Mouse (Mus musculus) forebrain, embryonic 11.5 days (tissue): ENCODE measurements around the gene Tbc1d23. TPM values are rescaled to one million over a fixed set of nuclear protein-coding genes. Genes with fewer than 3 reads are reported as not detected.

ENCODE experiments used
- ATAC-seq: fragments of 200-750 bp; cut with Nextera tagmentation; replicated peaks from 2 replicates; pipeline ENCODE4 v1.8.0; 2017; ENCODE audit warnings: moderate TSS enrichment; ENCODE audit not compliant: low FRiP score
- DNase-seq: peaks from one replicate; pipeline ENCODE4 v3.0.0-alpha.2; 2017; ENCODE audit warnings: low spot score
- H3K27ac ChIP-seq: fragments of 300-500 bp; sonication (generic); 2 replicates; pipeline ENCODE4 v1.5.1; 2014; ENCODE audit warnings: low read depth, low read length
- H3K27me3 ChIP-seq: fragments of 300-500 bp; sonication (generic); 2 replicates; pipeline ENCODE4 v1.6.1; 2014; ENCODE audit warnings: mild to moderate bottlenecking, low read length, mixed read lengths; ENCODE audit not compliant: control insufficient read depth, insufficient read depth
- H3K36me3 ChIP-seq: fragments of 300-500 bp; sonication (generic); 2 replicates; pipeline ENCODE4 v1.6.1; 2014; ENCODE audit warnings: mild to moderate bottlenecking, low read length, moderate library complexity, mixed read lengths; ENCODE audit not compliant: control insufficient read depth, insufficient read depth
- H3K4me1 ChIP-seq: fragments of 300-500 bp; sonication (generic); replicated peaks from 2 replicates; pipeline ENCODE4 v1.6.1; 2014; ENCODE audit warnings: low read length, mixed read lengths; ENCODE audit not compliant: control insufficient read depth, insufficient read depth
- H3K4me2 ChIP-seq: fragments of 300-500 bp; sonication (generic); 2 replicates; pipeline ENCODE4 v1.6.1; 2014; ENCODE audit warnings: low read depth, mild to moderate bottlenecking, low read length, moderate library complexity, mixed read lengths; ENCODE audit not compliant: severe bottlenecking
- H3K4me3 ChIP-seq: fragments of 300-500 bp; sonication (generic); 2 replicates; pipeline ENCODE4 v1.5.1; 2014; ENCODE audit warnings: low read depth, low read length
- H3K9ac ChIP-seq: fragments of 300-500 bp; sonication (generic); 2 replicates; pipeline ENCODE4 v1.6.1; 2014; ENCODE audit warnings: low read length
- H3K9me3 ChIP-seq: fragments of 300-500 bp; sonication (generic); 2 replicates; pipeline ENCODE4 v1.6.1; 2016; ENCODE audit warnings: low read length, mixed read lengths; ENCODE audit not compliant: control insufficient read depth
- WGBS: fragments of 180-500 bp; shearing (Covaris S2); extraction: QIAGEN DNeasy Blood & Tissue Kit; methylation state at CpG from one replicate; pipeline ENCODE4 v1.1.7; 2014; 5-methylcytosine and 5-hydroxymethylcytosine counted together
- polyA plus RNA-seq: library from polyadenylated mRNA; unstranded; fragments of >200 nt; fragmentation: Nextera tagmentation; extraction: Ambion mirVana; gene quantifications from 2 replicates; pipeline ENCODE4 v1.2.1, GENCODE M21; 2014

Gene Tbc1d23
- polyA plus RNA-seq, 1 experiment from 2014 or later: 26.5 TPM

DNA sequence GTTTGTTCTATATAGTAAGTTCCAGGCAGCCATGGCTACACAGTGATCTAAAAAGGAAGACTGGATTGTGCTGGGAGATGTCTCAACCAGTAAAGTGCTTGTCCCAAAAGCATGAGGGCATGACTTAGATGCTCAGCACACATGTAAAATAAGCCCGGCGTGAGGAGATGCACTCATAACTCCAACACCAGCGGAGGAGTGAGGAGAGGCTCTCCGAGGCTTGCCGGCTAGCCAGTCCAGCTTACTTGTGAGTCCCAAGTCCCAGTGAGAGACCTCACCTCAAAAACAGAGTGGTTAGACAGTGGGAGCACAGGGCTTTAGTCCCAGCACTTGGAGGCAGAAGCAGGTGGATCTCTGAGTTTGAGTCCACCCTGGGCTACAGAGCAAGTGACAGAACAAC lies 66.1 kb downstream of the Tbc1d23 start:
- ATAC-seq (no peak), DNase-seq (no peak)
- no peaks in the 10 kb centered on the region for H3K4me1 ChIP-seq
- no peak overlapping the region for H3K27ac ChIP-seq
- H3K4me3 ChIP-seq: no peak overlapping the region
- H3K9ac ChIP-seq: no peak overlapping the region
- H3K9me3 ChIP-seq: no peaks in the 10 kb centered on the region
- 96% methylated on average over 5 of the region's 5 CpGs for WGBS
- no peaks in the 10 kb centered on the region for H3K36me3 ChIP-seq
- no peak overlapping the region for H3K4me2 ChIP-seq
- H3K27me3 ChIP-seq: no peaks in the 10 kb centered on the region

GRCm38 (mm10) chr16:57163694-57164093 lies 67.6 kb downstream of the Tbc1d23 start:
- H3K9ac ChIP-seq: no peak overlapping the region
- no peaks in the 10 kb centered on the region for H3K4me1 ChIP-seq
- H3K9me3 ChIP-seq: no peaks in the 10 kb centered on the region
- H3K27ac ChIP-seq: no peak overlapping the region
- no peak overlapping the region for H3K4me3 ChIP-seq
- no peaks in the 10 kb centered on the region for H3K27me3 ChIP-seq
- H3K4me2 ChIP-seq: no peak overlapping the region
- ATAC-seq (no peak), DNase-seq (no peak)
- WGBS: 87% methylated on average over 1 of the region's 1 CpGs
- H3K36me3 ChIP-seq: no peaks in the 10 kb centered on the region

DNA sequence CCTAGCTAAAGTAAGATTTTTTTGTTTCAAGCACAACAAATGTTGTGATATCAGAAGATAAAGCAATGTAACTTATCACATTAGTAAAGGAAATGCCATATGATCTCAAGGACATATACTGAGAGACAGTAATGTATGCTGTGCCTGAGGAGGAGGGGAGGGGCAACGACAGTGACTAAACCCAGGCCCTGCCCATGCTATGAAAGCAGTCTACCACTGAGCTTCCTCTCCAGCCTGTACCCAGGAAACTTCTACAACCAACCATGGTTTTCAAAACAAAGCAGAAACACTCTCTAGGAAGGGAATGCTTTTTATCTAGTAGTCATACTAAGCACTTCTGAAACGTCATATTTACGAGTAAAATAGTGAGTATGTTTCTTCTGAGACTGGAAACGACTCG lies 68.5 kb downstream of the Tbc1d23 start:
- DNase-seq (no peak), ATAC-seq (no peak)
- H3K9me3 ChIP-seq: no peaks in the 10 kb centered on the region
- no peak overlapping the region for H3K9ac ChIP-seq
- H3K27ac ChIP-seq: no peak overlapping the region
- no peaks in the 10 kb centered on the region for H3K36me3 ChIP-seq
- WGBS: 92% methylated on average over 5 of the region's 5 CpGs
- no peaks in the 10 kb centered on the region for H3K4me1 ChIP-seq
- no peak overlapping the region for H3K4me3 ChIP-seq
- H3K27me3 ChIP-seq: no peaks in the 10 kb centered on the region
- no peak overlapping the region for H3K4me2 ChIP-seq

DNA sequence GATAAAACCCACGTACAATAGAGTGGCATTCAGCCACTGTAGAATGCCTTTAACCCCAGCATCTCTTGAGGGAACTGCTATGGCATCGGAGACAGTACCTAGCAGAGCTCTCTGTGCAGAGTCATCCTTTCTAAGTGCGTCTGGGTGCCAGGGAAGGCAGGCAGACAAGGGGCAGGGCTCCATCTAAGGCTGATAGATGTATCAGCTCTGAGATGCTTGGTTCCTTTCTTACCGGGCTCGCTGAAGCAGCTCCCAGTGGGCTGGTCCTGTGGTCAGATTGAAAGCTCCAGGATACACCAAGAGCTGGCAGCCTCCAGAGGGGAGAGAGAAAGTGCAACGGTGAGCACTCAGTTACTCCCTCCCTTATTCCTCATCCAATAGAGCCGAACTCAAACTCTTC lies 71.5 kb downstream of the Tbc1d23 start:
- Histone ChIP-seq H3K27me3 (no peaks in the 10 kb centered on the region), H3K4me3 (no peak overlapping the region), H3K9me3 (no peaks in the 10 kb centered on the region), H3K27ac (no peak overlapping the region), H3K4me1 (no peaks in the 10 kb centered on the region), H3K4me2 (no peak overlapping the region), H3K36me3 (no peaks in the 10 kb centered on the region; the same call in 1 of the 2 replicates), H3K9ac (no peak overlapping the region)
- no peak for DNase-seq
- 74% methylated on average over 7 of the region's 7 CpGs for WGBS
- no peak for ATAC-seq

GRCm38 (mm10) chr16:57157728-57158127 lies 73.6 kb downstream of the Tbc1d23 start:
- DNase-seq (no peak), ATAC-seq (no peak)
- Histone ChIP-seq H3K27me3 (no peaks in the 10 kb centered on the region), H3K9me3 (no peaks in the 10 kb centered on the region), H3K36me3 (no peaks in the 10 kb centered on the region; the same call in 1 of the 2 replicates), H3K27ac (no peak overlapping the region), H3K9ac (no peak overlapping the region), H3K4me3 (no peak overlapping the region), H3K4me2 (no peak overlapping the region), H3K4me1 (no peaks in the 10 kb centered on the region)
- WGBS: 84% methylated on average over 4 of the region's 4 CpGs

- Histone ChIP-seq H3K9ac (no peak overlapping the region), H3K4me1 (no peaks in the 10 kb centered on the region), H3K27me3 (no peaks in the 10 kb centered on the region), H3K4me3 (no peak overlapping the region), H3K9me3 (no peaks in the 10 kb centered on the region), H3K4me2 (no peak overlapping the region), H3K27ac (no peak overlapping the region), H3K36me3 (peaks cover 2% of the 10 kb centered on the region; the same call in 1 of the 2 replicates)
- 91% methylated on average over 4 of the region's 4 CpGs for WGBS
- no peak for DNase-seq
- no peak for ATAC-seq
Measured at GRCm38 (mm10) chr16:57157076-57157475, 74.2 kb downstream of the Tbc1d23 start.

DNA sequence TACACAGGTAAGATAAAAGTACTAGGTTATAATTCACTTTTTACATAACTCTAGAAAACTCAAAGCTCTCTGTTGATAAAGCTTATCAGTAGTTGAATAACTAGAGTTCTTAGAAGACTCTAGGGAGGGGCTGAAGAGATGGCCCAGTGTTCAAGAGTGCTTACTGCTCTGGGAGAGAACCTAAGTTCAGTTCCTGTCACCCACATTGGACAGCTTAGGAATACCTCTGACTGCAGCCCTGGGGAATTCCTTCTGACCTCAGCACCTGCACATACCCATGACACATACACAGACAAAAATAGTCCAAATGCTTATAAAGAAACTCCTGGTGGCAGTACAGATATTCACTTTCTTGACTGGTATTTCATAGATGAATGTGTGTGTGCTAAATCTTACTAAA lies 75.4 kb downstream of the Tbc1d23 start:
- Histone ChIP-seq H3K9me3 (no peaks in the 10 kb centered on the region), H3K36me3 (peaks cover 2% of the 10 kb centered on the region; the same call in 1 of the 2 replicates), H3K27ac (no peak overlapping the region), H3K4me1 (no peaks in the 10 kb centered on the region), H3K4me2 (no peak overlapping the region), H3K27me3 (no peaks in the 10 kb centered on the region), H3K4me3 (no peak overlapping the region), H3K9ac (no peak overlapping the region)
- no peak for ATAC-seq
- no peak for DNase-seq

DNA sequence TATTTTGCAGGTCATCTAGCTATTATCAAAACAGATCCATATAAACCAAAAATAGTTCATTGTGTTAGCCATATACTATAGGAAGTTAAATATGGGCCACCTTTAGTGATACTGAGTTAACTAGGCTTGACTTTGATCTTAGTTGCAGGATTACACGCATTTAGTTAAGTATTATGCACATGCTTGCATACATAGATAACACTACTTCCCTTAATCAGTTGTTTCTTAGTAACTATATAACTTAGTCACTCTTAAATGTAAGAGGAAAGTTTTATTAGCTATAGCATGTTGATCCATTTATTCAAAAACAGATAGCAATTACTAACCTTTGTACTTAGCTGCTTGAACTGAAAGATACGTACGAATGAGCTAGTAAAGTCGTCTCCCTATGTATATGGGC lies 79.9 kb downstream of the Tbc1d23 start:
- no peak for DNase-seq
- Histone ChIP-seq H3K27ac (no peak overlapping the region), H3K9ac (no peak overlapping the region), H3K9me3 (no peaks in the 10 kb centered on the region), H3K4me2 (no peak overlapping the region), H3K27me3 (no peaks in the 10 kb centered on the region), H3K4me3 (no peak overlapping the region), H3K4me1 (no peaks in the 10 kb centered on the region), H3K36me3 (peaks cover 5% of the 10 kb centered on the region; the same call in 1 of the 2 replicates)
- WGBS: 96% methylated on average over 4 of the region's 4 CpGs
- no peak for ATAC-seq

DNA sequence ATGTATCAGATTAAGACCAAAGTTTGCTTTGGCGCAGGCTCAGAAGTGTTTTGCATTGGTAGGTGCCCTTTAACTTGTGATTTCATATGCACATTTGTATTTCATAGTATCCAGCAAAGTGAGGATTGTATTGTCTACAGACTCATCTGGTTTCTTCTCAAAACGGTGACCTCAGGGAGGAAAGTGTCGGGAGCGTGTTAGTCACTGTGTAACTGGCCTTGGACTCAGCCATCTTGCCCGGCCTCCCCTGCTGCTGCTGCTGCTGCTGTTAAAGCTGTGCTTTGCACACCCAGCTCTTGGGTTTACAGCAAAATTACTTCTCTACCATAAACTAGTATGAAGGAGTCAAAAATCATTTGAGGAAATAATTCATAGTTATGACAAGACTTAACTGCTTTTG lies 86.6 kb downstream of the Tbc1d23 start:
- Histone ChIP-seq H3K36me3 (no peaks in the 10 kb centered on the region; the same call in 1 of the 2 replicates), H3K9me3 (no peaks in the 10 kb centered on the region), H3K4me1 (no peaks in the 10 kb centered on the region), H3K9ac (no peak overlapping the region), H3K27me3 (no peaks in the 10 kb centered on the region), H3K4me2 (no peak overlapping the region), H3K27ac (no peak overlapping the region), H3K4me3 (no peak overlapping the region)
- 94% methylated on average over 5 of the region's 5 CpGs for WGBS
- ATAC-seq: no peak
- DNase-seq: no peak
